Mouse (Mus musculus): Measurements from ENCODE around the gene Rnf183.

DNA sequence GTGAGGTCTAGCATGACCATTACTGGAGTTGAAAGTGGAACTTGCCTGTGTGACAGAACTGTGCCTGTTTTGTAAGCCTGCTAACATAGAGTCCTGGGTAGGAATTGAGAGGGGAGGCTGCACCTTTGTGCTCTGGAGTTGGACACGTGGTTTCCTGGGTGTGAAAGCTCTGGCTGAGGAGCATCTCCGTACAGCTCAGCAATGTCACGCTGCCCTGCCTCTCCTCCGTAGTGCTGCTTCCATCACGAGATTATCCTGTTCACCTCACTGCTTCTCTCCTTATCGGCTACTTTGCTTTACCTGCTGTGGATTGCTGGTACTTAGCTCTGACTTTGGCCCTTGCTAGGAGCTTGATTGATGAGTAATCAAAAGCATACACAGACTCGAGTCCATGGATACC is 51.3 kb downstream of the Rnf183 start:
- TF ChIP-seq CTCF (IDR thresholded peaks at IDR 0.05; ENCODE audit: low read depth, low read length) (no peak), GATA1 (IDR thresholded peaks at IDR 0.05; ENCODE audit: borderline replicate concordance, low read length) (no peak), TAL1 (conservative IDR thresholded peaks at IDR 0.05; ENCODE audit: low read depth, low read length) (no peak), POLR2AphosphoS5 (IDR thresholded peaks at IDR 0.05; ENCODE audit: insufficient replicate concordance, low read depth, low read length) (no peak), GATA2 (IDR thresholded peaks at IDR 0.05; ENCODE audit: borderline replicate concordance, low read depth, low read length) (no peak)
